Mouse (Mus musculus) embryo, embryonic 11.5 days (tissue): Measurements from ENCODE around the gene Mkln1.

Experiments used
- DNase-seq: peaks from one replicate; pipeline ENCODE4 v3.0.0-alpha.2; 2012; ENCODE audit warnings: low read depth, low spot score

The Mkln1 gene

GRCm38 (mm10) chr6:31513726-31514125 lies 115.2 kb downstream of the Mkln1 start:
- no peak for DNase-seq

- no peak for DNase-seq
Observed at GRCm38 (mm10) chr6:31517681-31518337, 119.3 kb downstream of the Mkln1 start.

- DNase-seq, result no peak
Observed at GRCm38 (mm10) chr6:31518338-31518698, 119.8 kb downstream of the Mkln1 start.

GRCm38 (mm10) chr6:31519001-31519471 lies 120.5 kb downstream of the Mkln1 start:
- no peak for DNase-seq

- DNase-seq, result no peak
Observed at GRCm38 (mm10) chr6:31520486-31521215, 122.1 kb downstream of the Mkln1 start.

- DNase-seq, result no peak
Observed at GRCm38 (mm10) chr6:31521491-31522355, 123.2 kb downstream of the Mkln1 start.

GRCm38 (mm10) chr6:31522478-31522877 lies 123.9 kb downstream of the Mkln1 start:
- no peak for DNase-seq

- no peak for DNase-seq
Observed at GRCm38 (mm10) chr6:31523039-31523438, 124.5 kb downstream of the Mkln1 start.

GRCm38 (mm10) chr6:31523657-31524056 lies 125.1 kb downstream of the Mkln1 start:
- DNase-seq, result no peak

GRCm38 (mm10) chr6:31524121-31524520 lies 125.6 kb downstream of the Mkln1 start:
- no peak for DNase-seq

GRCm38 (mm10) chr6:31524647-31525046 lies 126.1 kb downstream of the Mkln1 start:
- DNase-seq, result no peak

- peak; percentile 58 for DNase-seq
Observed at GRCm38 (mm10) chr6:31525231-31525900, 126.8 kb downstream of the Mkln1 start.

- DNase-seq, result no peak
Observed at GRCm38 (mm10) chr6:31526929-31527328, 128.4 kb downstream of the Mkln1 start.

GRCm38 (mm10) chr6:31527897-31528296 lies 129.4 kb downstream of the Mkln1 start:
- DNase-seq, result peak; percentile 55

GRCm38 (mm10) chr6:31528339-31528738 lies 129.8 kb downstream of the Mkln1 start:
- no peak for DNase-seq

GRCm38 (mm10) chr6:31531880-31532279 lies 133.3 kb downstream of the Mkln1 start:
- no peak for DNase-seq

GRCm38 (mm10) chr6:31534705-31535104 lies 136.2 kb downstream of the Mkln1 start:
- no peak for DNase-seq

- DNase-seq, result no peak
Observed at GRCm38 (mm10) chr6:31537193-31537592, 138.7 kb downstream of the Mkln1 start.

GRCm38 (mm10) chr6:31538112-31538511 lies 139.6 kb downstream of the Mkln1 start:
- no peak for DNase-seq

GRCm38 (mm10) chr6:31540018-31540417 lies 141.5 kb downstream of the Mkln1 start:
- no peak for DNase-seq

GRCm38 (mm10) chr6:31544318-31544717 lies 145.8 kb downstream of the Mkln1 start:
- no peak for DNase-seq
